Mouse (Mus musculus): ENCODE data around the gene Kcmf1.

DNA sequence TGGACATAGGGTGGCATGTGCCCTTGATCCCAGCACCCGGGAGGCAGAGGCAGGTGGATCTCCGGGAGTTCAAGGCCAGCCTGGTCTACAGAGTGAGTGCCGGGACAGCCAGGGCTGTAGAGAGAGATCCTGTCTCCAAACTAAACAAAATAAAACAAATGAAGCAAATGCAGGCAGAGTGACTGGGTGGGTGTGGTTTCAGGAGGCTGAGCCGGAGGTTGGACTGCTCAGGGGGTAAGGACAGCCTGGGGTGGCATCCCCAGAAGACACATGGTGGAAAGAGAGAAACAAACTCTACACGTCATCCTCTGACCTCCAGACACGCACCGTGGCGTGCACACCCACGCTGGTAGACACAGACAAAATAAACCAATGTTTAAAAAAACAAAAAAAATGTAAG is 86.3 kb downstream of the Kcmf1 start:
- TF ChIP-seq CTCF (IDR thresholded peaks at IDR 0.05; ENCODE audit: extremely low read depth, insufficient read length, insufficient replicate concordance, low read depth, low read length), result no peak
- TF ChIP-seq POLR2A (IDR thresholded peaks at IDR 0.05; ENCODE audit: low read depth, low read length), result no peak
